11 mouse cellular contexts compared by ENCODE assay signal in genomic region chr7:97392079-97392445, GRCm38 (mm10). TPM values are rescaled to one million over a fixed set of nuclear protein-coding genes. Genes with fewer than 3 reads are reported as not detected.
DNase-seq lines count a peak whose midpoint lies in the region; ATAC-seq and TF ChIP-seq lines count a peak whose summit lies in the region.
"Had no signal": no experiment of that assay in that cellular context is flagged by ENCODE, and none has a peak within 500 bp of the region (broad histone marks: within the 10 kb centered on the region; RNA-seq: fewer than 3 reads in every experiment).

No protein-coding gene starts in this region.

- 50% methylated on average over 6 of the region's 6 CpGs for WGBS in forebrain, embryonic 15.5 days
- 67% methylated on average over 6 of the region's 6 CpGs for WGBS in neural tube, embryonic 13.5 days

- H3K36me3 ChIP-seq in forebrain, embryonic 15.5 days, result 0 out of 2 replicates have a peak, but pooled peaks cover 8% of the 10 kb centered on the region
- H3K36me3 ChIP-seq in neural tube, embryonic 13.5 days, result peaks cover 44% of the 10 kb centered on the region

- peaks cover 17% of the 10 kb centered on the region for H3K4me1 ChIP-seq in forebrain, embryonic 15.5 days
- H3K4me1 ChIP-seq in neural tube, embryonic 13.5 days (replicated peaks), result peaks cover 12% of the 10 kb centered on the region; the same call in 1 of the 2 replicates

- ATAC-seq in forebrain, embryonic 15.5 days (replicated peaks), result peak; percentile 15; the same call in 1 of the 2 replicates
- ATAC-seq in neural tube, embryonic 13.5 days (ENCODE audit: low read depth), result peak; percentile 74

- H3K9ac ChIP-seq in forebrain, embryonic 15.5 days (replicated peaks), result no peak overlapping the region
- H3K9ac ChIP-seq in neural tube, embryonic 13.5 days, result no peak overlapping the region
- H3K9ac ChIP-seq: liver, embryonic 14.5 days had no signal

- H3K4me3 ChIP-seq in layer of hippocampus, adult 2 months, result no peak overlapping the region
- H3K4me3 ChIP-seq in forebrain, embryonic 15.5 days, result no peak overlapping the region
- no peak overlapping the region for H3K4me3 ChIP-seq in neural tube, embryonic 13.5 days

- peak overlapping the region; percentile 70; the same call in 1 of the 2 replicates for H3K27ac ChIP-seq in layer of hippocampus, adult 2 months
- H3K27ac ChIP-seq in forebrain, embryonic 15.5 days (replicated peaks), result peak overlapping the region; percentile 82
- H3K27ac ChIP-seq in neural tube, embryonic 13.5 days (replicated peaks), result no peak overlapping the region
- H3K27ac ChIP-seq: liver, embryonic 14.5 days had no signal

- H3K9me3 ChIP-seq in forebrain, embryonic 15.5 days, result no peaks in the 10 kb centered on the region
- H3K9me3 ChIP-seq in neural tube, embryonic 13.5 days, result no peaks in the 10 kb centered on the region

- DNase-seq in heart, adult 9 months (ENCODE audit: low spot score in 2 of 2), result peak; percentile 26 to 34
- DNase-seq in heart, postnatal 4 days, result no peak
- no peak for DNase-seq in layer of hippocampus, adult 2 months (ENCODE audit: low spot score in 2 of 2)
- DNase-seq in layer of hippocampus, postnatal 25 days (ENCODE audit: extremely low spot score in 1 of 2, low spot score in 1 of 2), result no peak
- no peak for DNase-seq in spleen, postnatal 4 days (ENCODE audit: low spot score in 2 of 2)
- DNase-seq: cerebellum, adult 9-11 months had no signal

- no peak overlapping the region for H3K4me2 ChIP-seq in forebrain, embryonic 15.5 days (replicated peaks)
- H3K4me2 ChIP-seq in neural tube, embryonic 13.5 days, result no peak overlapping the region

- TF ChIP-seq CTCF in layer of hippocampus, adult 2 months (conservative IDR thresholded peaks at IDR 0.05), result no peak

- no peaks in the 10 kb centered on the region for H3K27me3 ChIP-seq in forebrain, embryonic 15.5 days
- H3K27me3 ChIP-seq in neural tube, embryonic 13.5 days, result no peaks in the 10 kb centered on the region

RNA-seq across cellular contexts. Expression of gene Ndufc2, which starts 7.7 kb away (rescaled TPM):
- total RNA-seq in heart, postnatal 4 days (2021), result 100 to 1,000 TPM; 507 TPM
- total RNA-seq in layer of hippocampus, adult 2 months (2021), result 100 to 1,000 TPM; 206 to 221 TPM
- total RNA-seq in layer of hippocampus, postnatal 25 days (2021), result 100 to 1,000 TPM; 231 to 241 TPM
- polyA plus RNA-seq in forebrain, embryonic 15.5 days (2015; fragmentation: Nextera tagmentation; extraction: Ambion mirVana), result 460 and 479 TPM in 2 replicates
- polyA plus RNA-seq in neural tube, embryonic 13.5 days (2015; fragmentation: Nextera tagmentation; extraction: Ambion mirVana), result 431 and 478 TPM in 2 replicates

RNA-seq across cellular contexts. Expression of gene Alg8, which starts 20.7 kb away (rescaled TPM):
- 10 to 100 TPM; 12.5 to 13.4 TPM for total RNA-seq in heart, postnatal 4 days (2021)
- 10 to 100 TPM; 10.1 to 10.2 TPM for total RNA-seq in layer of hippocampus, adult 2 months (2021)
- total RNA-seq in layer of hippocampus, postnatal 25 days (2021), result 10 to 100 TPM; 10.7 to 11.1 TPM
- polyA plus RNA-seq in forebrain, embryonic 15.5 days (2015; fragmentation: Nextera tagmentation; extraction: Ambion mirVana), result 18.9 and 19.0 TPM in 2 replicates
- 16.2 TPM in 2 replicates for polyA plus RNA-seq in neural tube, embryonic 13.5 days (2015; fragmentation: Nextera tagmentation; extraction: Ambion mirVana)

RNA-seq across cellular contexts. Expression of gene Thrsp, which starts 25.5 kb away (rescaled TPM):
- total RNA-seq in heart, postnatal 4 days (2021), result 1 to 10 TPM; 4.3 to 6.4 TPM
- total RNA-seq in layer of hippocampus, adult 2 months (2021), result 10 to 100 TPM; 40.0 to 40.6 TPM
- 10 to 100 TPM; 29.9 to 41.8 TPM for total RNA-seq in layer of hippocampus, postnatal 25 days (2021)
- polyA plus RNA-seq in forebrain, embryonic 15.5 days (2015; fragmentation: Nextera tagmentation; extraction: Ambion mirVana), result 4.1 and 5.6 TPM in 2 replicates
- polyA plus RNA-seq in neural tube, embryonic 13.5 days (2015; fragmentation: Nextera tagmentation; extraction: Ambion mirVana), result 0.99 and 1.5 TPM in 2 replicates
- total RNA-seq: monocyte, adult 5-6 weeks had no signal
- polyA plus RNA-seq: embryonic facial prominence, embryonic 11.5 days had no signal

RNA-seq across cellular contexts. Expression of gene Kctd14, which starts 59.1 kb away (rescaled TPM):
- under 1 TPM; 0.36 to 0.50 TPM for total RNA-seq in heart, postnatal 4 days (2021)
- total RNA-seq in layer of hippocampus, adult 2 months (2021), result 1 to 10 TPM; 4.7 to 5.3 TPM
- 1 to 10 TPM; 3.9 to 4.1 TPM for total RNA-seq in layer of hippocampus, postnatal 25 days (2021)
- polyA plus RNA-seq in forebrain, embryonic 15.5 days (2015; fragmentation: Nextera tagmentation; extraction: Ambion mirVana), result 2.1 and 2.2 TPM in 2 replicates
- 1.2 and 2.2 TPM in 2 replicates for polyA plus RNA-seq in neural tube, embryonic 13.5 days (2015; fragmentation: Nextera tagmentation; extraction: Ambion mirVana)

RNA-seq across cellular contexts. Expression of gene Kctd21, which starts 59.9 kb away (rescaled TPM):
- 1 to 10 TPM in 1 of 2 experiments, under 1 TPM in 1; 0.92 to 1.1 TPM for total RNA-seq in heart, postnatal 4 days (2021)
- 10 to 100 TPM; 13.2 to 14.5 TPM for total RNA-seq in layer of hippocampus, adult 2 months (2021)
- total RNA-seq in layer of hippocampus, postnatal 25 days (2021), result 10 to 100 TPM; 10.5 to 14.8 TPM
- 6.6 and 7.1 TPM in 2 replicates for polyA plus RNA-seq in forebrain, embryonic 15.5 days (2015; fragmentation: Nextera tagmentation; extraction: Ambion mirVana)
- polyA plus RNA-seq in neural tube, embryonic 13.5 days (2015; fragmentation: Nextera tagmentation; extraction: Ambion mirVana), result 6.3 and 9.0 TPM in 2 replicates

Comparison
In these comparisons a context has a peak if more than half of its experiments do, and no peak if none do; other contexts are left out.
1. DNase-seq: peak in heart, adult 9 months (2 of 2); none in heart, postnatal 4 days (single experiment), layer of hippocampus, adult 2 months (0 of 2), layer of hippocampus, postnatal 25 days (0 of 2) and spleen, postnatal 4 days (0 of 2).
2. RNA of gene Thrsp, which starts 25.5 kb away (total RNA-seq): 29.9 to 41.8 TPM in layer of hippocampus, postnatal 25 days and 40.0 to 40.6 TPM in layer of hippocampus, adult 2 months; 4.3 to 6.4 TPM in heart, postnatal 4 days; every median in the first group is over 4 times any median in the second.